Mouse (Mus musculus) erythroblast, embryonic 14.5 days (primary cell): Measurements from ENCODE around the gene Cabcoco1.

Experiments used
- GATA1 ChIP-seq: IDR thresholded peaks from 2 replicates; pipeline ENCODE4 v1.6.1; 2012; ENCODE audit warnings: low read length, inconsistent platforms, mixed read lengths
- TAL1 ChIP-seq: IDR thresholded peaks from 3 replicates; pipeline ENCODE4 v1.6.1; 2012; ENCODE audit warnings: low read length, inconsistent platforms, mixed read lengths

DNA sequence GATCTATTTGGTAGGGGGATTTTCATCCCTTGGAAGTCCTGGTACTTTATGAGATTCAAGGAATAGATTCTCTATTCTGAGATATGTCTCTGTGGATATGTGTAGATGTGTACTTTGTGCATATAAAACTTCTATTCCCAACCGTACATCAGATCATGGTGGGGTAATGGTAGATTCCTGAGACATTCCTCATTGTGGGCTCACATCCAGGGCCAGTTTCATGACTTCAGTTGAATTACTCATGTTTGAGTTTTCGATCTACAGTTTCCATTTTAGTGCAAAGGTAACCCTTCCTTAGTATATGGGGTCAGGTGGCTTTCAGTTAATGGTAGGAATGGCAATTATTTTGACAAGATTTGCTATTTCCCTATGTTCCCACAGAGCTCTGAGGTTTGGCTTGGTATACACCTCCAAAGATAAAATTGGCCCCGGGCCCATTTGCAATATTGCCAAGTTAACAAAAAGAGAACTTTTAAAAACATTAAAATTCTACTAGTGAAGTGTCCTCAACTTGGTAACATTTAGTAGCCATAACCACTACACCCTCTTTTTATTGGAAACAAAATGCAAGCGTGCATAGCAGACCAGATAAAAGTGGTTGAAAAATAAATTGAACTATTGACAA lies 45.8 kb upstream of the Cabcoco1 start:
- TF ChIP-seq GATA1 (no peak), TAL1 (no peak)
